Mouse (Mus musculus): ENCODE data around the gene Sgcb. TPM values are rescaled to one million over a fixed set of nuclear protein-coding genes. Genes with fewer than 3 reads are reported as not detected.

Gene Sgcb
- 16.7 and 25.2 TPM in 2 replicates for polyA plus RNA-seq (2021; fragmentation: Nextera tagmentation)
- long read RNA-seq, experiment 1, transcript Sgcb-201 (6 exons, 3,786 nt): major isoform, 271 of 328 reads
- long read RNA-seq, experiment 1, partial matches to known transcripts: 22 of 328 reads
- long read RNA-seq, experiment 1, other reads (novel, unspliced or antisense): 35 of 328 reads
- long read RNA-seq, experiment 2, transcript Sgcb-201 (6 exons, 3,786 nt): major isoform, 30 of 52 reads
- long read RNA-seq, experiment 2, partial matches to known transcripts: 10 of 52 reads
- long read RNA-seq, experiment 2, other reads (novel, unspliced or antisense): 12 of 52 reads

GRCm38 (mm10) chr5:73647261-73647900 is at the start of gene Sgcb:
TSS of gene Sgcb (minus strand) at chr5:73647790.

GRCm38 (mm10) chr5:73651061-73651854 is 3.7 kb upstream of the Sgcb start, which contains the start of gene Spata18:
TSS of gene Spata18 (plus strand) at chr5:73651379.

GRCm38 (mm10) chr5:73632291-73632690 is 15.3 kb downstream of the Sgcb start, which contains the start of gene Lrrc66:
TSS of gene Lrrc66 (minus strand) at chr5:73632526.

Other genes with a start within 250 kb of the Sgcb start
- 1.1 and 1.3 TPM in 2 replicates for gene Cwh43, start 241.7 kb downstream of the Sgcb start, polyA plus RNA-seq (2021; fragmentation: Nextera tagmentation)
- 29.4 and 42.9 TPM in 2 replicates for gene Dcun1d4, start 166.8 kb downstream of the Sgcb start, polyA plus RNA-seq (2021; fragmentation: Nextera tagmentation)
- not detected in 2 replicates for gene Lrrc66, start 15.3 kb downstream of the Sgcb start, polyA plus RNA-seq (2021; fragmentation: Nextera tagmentation)
- 0.49 and 0.80 TPM in 2 replicates for gene Spata18, start 3.6 kb upstream of the Sgcb start, polyA plus RNA-seq (2021; fragmentation: Nextera tagmentation)

All from left cerebral cortex, adult 6 months (tissue).